Mouse (Mus musculus): ENCODE results near the gene Gm28557. TPM values are rescaled to one million over a fixed set of nuclear protein-coding genes. Genes with fewer than 3 reads are reported as not detected.

The Gm28557 gene
- total RNA-seq (2023), result 1 to 10 TPM; 4.0 to 5.8 TPM

GRCm38 (mm10) chr13:67108194-67108820 is at the start of gene Gm28557:
TSS of gene Gm28557 (minus strand) at chr13:67108604.

GRCm38 (mm10) chr13:67121360-67121759 is 13.0 kb upstream of the Gm28557 start, which contains the start of gene Zfp759:
TSS of gene Zfp759 (plus strand) at chr13:67121660.

GRCm38 (mm10) chr13:67116163-67116562 is 7.8 kb upstream of the Gm28557 start, which contains the start of gene Rslcan18:
TSS of gene Rslcan18 (minus strand) at chr13:67116263.

GRCm38 (mm10) chr13:67097876-67098275 is 10.5 kb downstream of the Gm28557 start, which contains the start of gene Zfp708:
TSS of gene Zfp708 (minus strand) at chr13:67097976.

GRCm38 (mm10) chr13:67060786-67061358 is 47.5 kb downstream of the Gm28557 start, which contains the start of gene Zfp712:
TSS of gene Zfp712 (minus strand) at chr13:67061170.

Other genes with a start within 250 kb of the Gm28557 start
- gene Gm10767, start 203.7 kb downstream of the Gm28557 start, total RNA-seq (2023), result 1 to 10 TPM; 1.9 TPM
- gene Zfp712, start 47.4 kb downstream of the Gm28557 start, total RNA-seq (2023), result 1 to 10 TPM; 7.8 to 7.9 TPM
- 1 to 10 TPM; 2.2 to 3.5 TPM for gene Zfp708, start 10.6 kb downstream of the Gm28557 start, total RNA-seq (2023)
- 1 to 10 TPM in 1 of 2 experiments, under 1 TPM in 1; 0.95 to 1.4 TPM for gene Rslcan18, start 7.7 kb upstream of the Gm28557 start, total RNA-seq (2023)
- 10 to 100 TPM in 1 of 2 experiments, 1 to 10 TPM in 1; 8.9 to 10.7 TPM for gene Zfp759, start 13.1 kb upstream of the Gm28557 start, total RNA-seq (2023)
- 10 to 100 TPM; 18.3 to 22.3 TPM for gene Rsl1, start 64.6 kb upstream of the Gm28557 start, total RNA-seq (2023)
- gene Zfp455, start 85.9 kb upstream of the Gm28557 start, total RNA-seq (2023), result 1 to 10 TPM; 2.8 to 5.2 TPM
- gene Zfp458, start 169.9 kb upstream of the Gm28557 start, total RNA-seq (2023), result 1 to 10 TPM; 2.1 to 4.1 TPM
- 1 to 10 TPM; 1.1 to 5.4 TPM for gene Zfp457, start 197.9 kb upstream of the Gm28557 start, total RNA-seq (2023)
- 10 to 100 TPM; 15.0 to 19.8 TPM for gene Zfp595, start 224.0 kb upstream of the Gm28557 start, total RNA-seq (2023)

Measured in B cell, adult 67 days (primary cell).